In genomic region chr2:65396128-65396527, GRCm38 (mm10) we compare ENCODE assay signal across 10 mouse cellular contexts. TPM values are rescaled to one million over a fixed set of nuclear protein-coding genes. Genes with fewer than 3 reads are reported as not detected.
DNase-seq lines count a peak whose midpoint lies in the region; ATAC-seq and TF ChIP-seq lines count a peak whose summit lies in the region.
"Had no signal": no experiment of that assay in that cellular context is flagged by ENCODE, and none has a peak within 500 bp of the region (broad histone marks: within the 10 kb centered on the region; RNA-seq: fewer than 3 reads in every experiment).

No protein-coding gene starts in this region.

- 23% methylated on average over 3 of the region's 3 CpGs for WGBS in cerebellum, adult 2 months
- WGBS in liver, embryonic 14.5 days (ENCODE audit: insufficient replicate concordance): 14% methylated on average over 3 of the region's 3 CpGs
- 30% methylated on average over 3 of the region's 3 CpGs for WGBS in liver, embryonic 11.5 days
- 23% methylated on average over 3 of the region's 3 CpGs for WGBS in forebrain, embryonic 15.5 days
- WGBS in midbrain, postnatal 0 days: 19% methylated on average over 3 of the region's 3 CpGs

- H3K4me1 ChIP-seq in cerebellum, adult 2 months (ENCODE audit: control insufficient read depth, insufficient read depth, low read length): no peaks in the 10 kb centered on the region
- H3K4me1 ChIP-seq in liver, embryonic 14.5 days (replicated peaks; ENCODE audit: control insufficient read depth in 2 of 2, insufficient read depth in 2 of 2, low read length in 1 of 2): no peaks in the 10 kb centered on the region
- no peaks in the 10 kb centered on the region for H3K4me1 ChIP-seq in liver, embryonic 11.5 days (replicated peaks; ENCODE audit: control insufficient read depth, insufficient read depth, low read length)
- no peaks in the 10 kb centered on the region for H3K4me1 ChIP-seq in forebrain, embryonic 15.5 days
- no peaks in the 10 kb centered on the region for H3K4me1 ChIP-seq in midbrain, postnatal 0 days (ENCODE audit: insufficient read depth, low read length)
- H3K4me1 ChIP-seq: lung, embryonic 15.5 days had no signal

- H3K9ac ChIP-seq in liver, embryonic 14.5 days (replicated peaks): no peak overlapping the region
- H3K9ac ChIP-seq in liver, embryonic 11.5 days (ENCODE audit: low read depth, low read length): no peak overlapping the region
- no peak overlapping the region for H3K9ac ChIP-seq in forebrain, embryonic 15.5 days (replicated peaks)
- H3K9ac ChIP-seq in midbrain, postnatal 0 days (replicated peaks; ENCODE audit: low read length, poor library complexity, severe bottlenecking): no peak overlapping the region
- H3K9ac ChIP-seq: lung, embryonic 15.5 days had no signal

- H3K4me2 ChIP-seq in liver, embryonic 14.5 days (ENCODE audit: low read depth): no peak overlapping the region
- no peak overlapping the region for H3K4me2 ChIP-seq in liver, embryonic 11.5 days
- no peak overlapping the region for H3K4me2 ChIP-seq in forebrain, embryonic 15.5 days (replicated peaks)
- no peak overlapping the region for H3K4me2 ChIP-seq in midbrain, postnatal 0 days (ENCODE audit: low read depth, low read length, poor library complexity, severe bottlenecking)
- H3K4me2 ChIP-seq: lung, embryonic 15.5 days had no signal

- H3K9me3 ChIP-seq in liver, embryonic 14.5 days (ENCODE audit: control insufficient read depth, low read length): no peaks in the 10 kb centered on the region
- H3K9me3 ChIP-seq in liver, embryonic 11.5 days (ENCODE audit: control insufficient read depth, low read length): no peaks in the 10 kb centered on the region
- H3K9me3 ChIP-seq in forebrain, embryonic 15.5 days: no peaks in the 10 kb centered on the region
- H3K9me3 ChIP-seq in midbrain, postnatal 0 days (ENCODE audit: low read length): no peaks in the 10 kb centered on the region
- H3K9me3 ChIP-seq: lung, embryonic 15.5 days had no signal

- no peaks in the 10 kb centered on the region for H3K36me3 ChIP-seq in liver, embryonic 14.5 days (replicated peaks; ENCODE audit: control insufficient read depth, insufficient read depth, low read depth)
- no peaks in the 10 kb centered on the region for H3K36me3 ChIP-seq in liver, embryonic 11.5 days (ENCODE audit: control insufficient read depth, insufficient read depth, low read length)
- no peaks in the 10 kb centered on the region for H3K36me3 ChIP-seq in forebrain, embryonic 15.5 days
- H3K36me3 ChIP-seq in midbrain, postnatal 0 days (ENCODE audit: insufficient read depth, low read length): no peaks in the 10 kb centered on the region
- H3K36me3 ChIP-seq: lung, embryonic 15.5 days had no signal

- no peak for TF ChIP-seq EP300 in liver, embryonic 14.5 days (IDR thresholded peaks at IDR 0.05; ENCODE audit: low read depth)

- peak; percentile 4; the same call in 1 of the 2 replicates for TF ChIP-seq CTCF in cerebellum, adult 2 months (IDR thresholded peaks at IDR 0.05; ENCODE audit: borderline replicate concordance, insufficient read depth, low read depth, low read length)
- TF ChIP-seq CTCF in liver, embryonic 14.5 days (IDR thresholded peaks at IDR 0.05; ENCODE audit: low read depth): peak; percentile 19; the same call in 1 of the 2 replicates
- TF ChIP-seq CTCF in midbrain, postnatal 0 days (IDR thresholded peaks at IDR 0.05): peak; percentile 85

- no peak for ATAC-seq in liver, embryonic 14.5 days (ENCODE audit: insufficient read depth)
- ATAC-seq in liver, embryonic 11.5 days (replicated peaks; ENCODE audit: low FRiP score): no peak
- peak; percentile 77 for ATAC-seq in forebrain, embryonic 15.5 days (replicated peaks)
- no peak; the same call in 1 of the 2 replicates for ATAC-seq in midbrain, postnatal 0 days (ENCODE audit: low FRiP score)
- no peak for ATAC-seq in activated CD4-positive, CD25-positive, alpha-beta regulatory T cell, adult 4 months

- no peaks in the 10 kb centered on the region for H3K27me3 ChIP-seq in cerebellum, adult 2 months (ENCODE audit: control insufficient read depth, insufficient read depth, low read length)
- no peaks in the 10 kb centered on the region for H3K27me3 ChIP-seq in liver, embryonic 14.5 days (ENCODE audit: control insufficient read depth, insufficient read depth, low read length)
- no peaks in the 10 kb centered on the region for H3K27me3 ChIP-seq in liver, embryonic 11.5 days (replicated peaks; ENCODE audit: control insufficient read depth, insufficient read depth, low read length)
- no peaks in the 10 kb centered on the region for H3K27me3 ChIP-seq in forebrain, embryonic 15.5 days
- no peaks in the 10 kb centered on the region for H3K27me3 ChIP-seq in midbrain, postnatal 0 days (ENCODE audit: insufficient read depth, low read length)
- H3K27me3 ChIP-seq: lung, embryonic 15.5 days had no signal

- H3K27ac ChIP-seq in cerebellum, adult 2 months (ENCODE audit: insufficient read depth, low read length): no peak overlapping the region
- no peak overlapping the region for H3K27ac ChIP-seq in liver, embryonic 14.5 days
- H3K27ac ChIP-seq in liver, embryonic 11.5 days (ENCODE audit: low read depth, low read length): no peak overlapping the region
- no peak overlapping the region for H3K27ac ChIP-seq in forebrain, embryonic 15.5 days (replicated peaks)
- no peak overlapping the region for H3K27ac ChIP-seq in midbrain, postnatal 0 days (ENCODE audit: low read depth, low read length)
- H3K27ac ChIP-seq: lung, embryonic 15.5 days had no signal

- TF ChIP-seq POLR2A in cerebellum, adult 2 months (IDR thresholded peaks at IDR 0.05; ENCODE audit: borderline replicate concordance, insufficient read depth, low read length): no peak

- DNase-seq in cerebellum, adult 2 months: peak in 1 of 2 experiments; percentile 22
- DNase-seq in cerebellum, adult 9-11 months: no peak
- no peak for DNase-seq in liver, embryonic 14.5 days (ENCODE audit: low read depth in 3 of 3, low spot score in 3 of 3)
- DNase-seq in liver, embryonic 11.5 days (ENCODE audit: low spot score): no peak
- DNase-seq in midbrain, postnatal 0 days (ENCODE audit: low spot score): peak; percentile 81
- no peak for DNase-seq in urinary bladder, postnatal 25 days (ENCODE audit: low spot score)

- no peak overlapping the region for H3K4me3 ChIP-seq in cerebellum, adult 2 months (replicated peaks; ENCODE audit: insufficient read depth, low read depth, low read length)
- H3K4me3 ChIP-seq in liver, embryonic 14.5 days (ENCODE audit: insufficient read depth in 1 of 2, low read depth in 2 of 2, low read length in 2 of 2): no peak overlapping the region
- H3K4me3 ChIP-seq in liver, embryonic 11.5 days (ENCODE audit: low read depth, low read length): no peak overlapping the region
- no peak overlapping the region for H3K4me3 ChIP-seq in forebrain, embryonic 15.5 days
- H3K4me3 ChIP-seq in midbrain, postnatal 0 days (ENCODE audit: low read depth, low read length): no peak overlapping the region
- H3K4me3 ChIP-seq: lung, embryonic 15.5 days had no signal

RNA-seq across cellular contexts. Expression of gene Slc38a11, which starts 32.3 kb away (rescaled TPM):
- polyA plus RNA-seq in cerebellum, adult 2 months (2012; rRNA removed): 2.6 and 2.8 TPM in 2 replicates
- not detected in 2 replicates for polyA plus RNA-seq in liver, embryonic 14.5 days (2012; rRNA removed)
- polyA plus RNA-seq in liver, embryonic 14.5 days (2014; fragmentation: Nextera tagmentation; extraction: Ambion mirVana): not detected in 2 replicates
- 0.23 TPM in 1 of 2 replicates, not detected in the other for polyA plus RNA-seq in liver, embryonic 11.5 days (2014; fragmentation: Nextera tagmentation; extraction: Ambion mirVana)
- 0.91 and 1.2 TPM in 2 replicates for polyA plus RNA-seq in forebrain, embryonic 15.5 days (2015; fragmentation: Nextera tagmentation; extraction: Ambion mirVana)
- 3.3 and 4.0 TPM in 2 replicates for total RNA-seq in midbrain, postnatal 0 days (2014; rRNA removed)
- 1.0 and 1.3 TPM in 2 replicates for polyA plus RNA-seq in midbrain, postnatal 0 days (2015; fragmentation: Nextera tagmentation; extraction: Ambion mirVana)
- not detected for polyA plus RNA-seq in activated CD4-positive, CD25-positive, alpha-beta regulatory T cell, adult 4 months (2017; shearing (Covaris generic))
- polyA plus RNA-seq: C2C12 had no signal

Comparison
In these comparisons a context has a peak if more than half of its experiments do, and no peak if none do; other contexts are left out.
1. CTCF ChIP-seq: peak in every context shown above with its lines; median percentile 85 in midbrain, postnatal 0 days; 19 in liver, embryonic 14.5 days; 4 in cerebellum, adult 2 months.